Mouse (Mus musculus) embryonic fibroblast, embryonic 13.5 days (primary cell): ENCODE measurements around the gene Mgp.

Source experiments
- CTCF ChIP-seq: IDR thresholded peaks from 2 replicates; pipeline ENCODE4 v1.5.1; 2011; ENCODE audit warnings: mild to moderate bottlenecking, control low read depth, low read length, moderate library complexity, borderline replicate concordance; ENCODE audit not compliant: insufficient read depth
- POLR2A ChIP-seq: IDR thresholded peaks from 2 replicates; pipeline ENCODE4 v1.6.1; 2011; ENCODE audit warnings: low read depth, mild to moderate bottlenecking, control low read depth, low read length, moderate library complexity

DNA sequence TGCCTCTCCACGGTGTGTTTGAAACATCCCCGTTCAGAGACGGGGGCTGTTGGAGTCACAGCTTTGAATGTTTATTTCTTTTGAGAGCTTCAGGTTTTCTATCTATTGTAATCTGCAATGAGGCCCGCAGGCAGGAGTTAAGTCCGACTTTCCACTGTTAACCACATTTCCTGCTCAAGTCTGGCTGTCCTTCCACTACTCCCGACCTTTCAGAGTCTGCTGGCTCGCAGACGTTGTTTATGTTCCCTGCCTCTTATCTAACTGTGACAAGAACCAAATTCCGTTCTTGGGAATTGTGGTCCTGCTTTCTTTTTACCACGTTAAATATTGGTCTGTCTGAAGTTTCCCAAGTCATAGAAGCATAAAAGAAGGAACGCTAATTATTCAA, 17.8 kb downstream of the Mgp start:
- TF ChIP-seq CTCF: no peak
- no peak for TF ChIP-seq POLR2A
